Mouse (Mus musculus) spleen, adult 2 months (tissue): ENCODE data around the gene Zbtb16.

Source experiments
- CTCF ChIP-seq: fragments of 200-500 bp; IDR thresholded peaks from 2 replicates; pipeline ENCODE4 v1.5.1; 2011; ENCODE audit warnings: mild to moderate bottlenecking, inconsistent platforms; ENCODE audit not compliant: insufficient read depth, insufficient read length, insufficient replicate concordance; ENCODE audit errors: extremely low read depth
- POLR2A ChIP-seq: fragments of 200-500 bp; IDR thresholded peaks from 2 replicates; pipeline ENCODE4 v1.6.1; 2011; ENCODE audit warnings: low read depth, low read length, inconsistent platforms

DNA sequence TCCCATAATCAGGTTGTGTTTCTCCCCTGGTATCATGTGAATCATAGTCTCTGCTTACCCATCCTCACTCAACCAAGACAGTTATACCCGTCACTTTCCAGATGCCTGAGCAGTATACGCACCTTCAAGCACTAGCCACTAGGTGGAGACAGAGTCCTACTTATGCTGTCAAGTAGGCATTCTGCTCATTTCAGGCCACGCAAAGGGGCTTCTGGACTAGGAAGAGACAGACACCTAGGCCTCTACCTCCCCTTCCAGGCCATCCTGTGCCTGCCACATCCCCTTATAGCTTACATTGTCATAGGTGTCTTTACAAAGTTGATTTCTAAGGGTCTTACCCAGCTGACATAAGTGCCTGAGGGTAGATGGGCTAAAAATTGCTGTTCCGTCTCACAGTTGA lies 189.8 kb downstream of the Zbtb16 start:
- TF ChIP-seq CTCF (peak; percentile 75; the same call in 1 of the 2 replicates), POLR2A (no peak)
